Mouse (Mus musculus): ENCODE measurements around the gene Togaram1. TPM values are rescaled to one million over a fixed set of nuclear protein-coding genes. Genes with fewer than 3 reads are reported as not detected.

Togaram1 gene
- polyA plus RNA-seq, 1 experiment from 2014 or later: 6.5 TPM

GRCm38 (mm10) chr12:64972063-64972462 is 6.5 kb downstream of the Togaram1 start:
- Histone ChIP-seq H3K4me3 (replicated peaks) (no peak overlapping the region), H3K4me2 (peak overlapping the region; percentile 13; the same call in 1 of the 2 replicates), H3K9me3 (replicated peaks) (no peaks in the 10 kb centered on the region), H3K27ac (replicated peaks) (no peak overlapping the region), H3K27me3 (no peaks in the 10 kb centered on the region), H3K36me3 (replicated peaks) (no peaks in the 10 kb centered on the region), H3K4me1 (replicated peaks) (peaks cover 38% of the 10 kb centered on the region), H3K9ac (no peak overlapping the region)
- WGBS (ENCODE audit: insufficient replicate concordance): 44% methylated on average over 6 of the region's 6 CpGs
- no peak for ATAC-seq (ENCODE audit: insufficient read depth)

GRCm38 (mm10) chr12:64975558-64975957 is 10.0 kb downstream of the Togaram1 start:
- Histone ChIP-seq H3K4me3 (replicated peaks) (no peak overlapping the region), H3K4me2 (no peak overlapping the region; the same call in 1 of the 2 replicates), H3K9ac (no peak overlapping the region), H3K36me3 (replicated peaks) (peaks cover 27% of the 10 kb centered on the region), H3K27me3 (no peaks in the 10 kb centered on the region), H3K27ac (replicated peaks) (no peak overlapping the region), H3K4me1 (replicated peaks) (peaks cover 17% of the 10 kb centered on the region), H3K9me3 (replicated peaks) (no peaks in the 10 kb centered on the region)
- 22% methylated on average over 6 of the region's 6 CpGs for WGBS (ENCODE audit: insufficient replicate concordance)
- no peak for ATAC-seq (ENCODE audit: insufficient read depth)

- H3K4me1 ChIP-seq (replicated peaks): peaks cover 15% of the 10 kb centered on the region
- H3K4me2 ChIP-seq: no peak overlapping the region
- no peak overlapping the region for H3K9ac ChIP-seq
- H3K27ac ChIP-seq (replicated peaks): no peak overlapping the region
- peaks cover 29% of the 10 kb centered on the region for H3K36me3 ChIP-seq (replicated peaks)
- no peaks in the 10 kb centered on the region for H3K9me3 ChIP-seq (replicated peaks)
- no peak overlapping the region for H3K4me3 ChIP-seq (replicated peaks)
- no peaks in the 10 kb centered on the region for H3K27me3 ChIP-seq
- no peak for ATAC-seq (ENCODE audit: insufficient read depth)
- WGBS (ENCODE audit: insufficient replicate concordance): 15% methylated on average over 1 of the region's 1 CpGs
These were observed 10.6 kb downstream of the Togaram1 start for GRCm38 (mm10) chr12:64976191-64976590.

DNA sequence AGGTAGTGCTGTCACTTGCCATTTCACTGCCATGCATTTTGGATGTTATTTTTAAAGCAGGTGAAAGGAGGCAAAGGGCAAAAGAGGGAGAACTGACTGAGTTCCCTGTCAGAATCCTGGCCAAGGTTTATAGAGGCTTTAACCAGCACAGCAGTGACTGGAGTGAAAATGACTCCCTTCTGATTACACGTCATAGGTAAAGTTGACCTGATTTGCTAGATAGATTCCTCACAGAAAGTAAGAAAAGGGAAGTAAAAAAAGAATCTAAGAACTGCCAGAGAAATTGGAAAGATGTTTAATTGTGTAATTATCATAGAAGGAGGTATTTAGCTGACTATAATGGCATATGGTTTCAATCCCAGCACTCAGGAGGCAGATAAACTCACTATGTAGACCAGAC is 11.9 kb downstream of the Togaram1 start:
- no peak overlapping the region for H3K4me3 ChIP-seq (replicated peaks)
- H3K27me3 ChIP-seq: no peaks in the 10 kb centered on the region
- H3K36me3 ChIP-seq (replicated peaks): peaks cover 31% of the 10 kb centered on the region
- WGBS (ENCODE audit: insufficient replicate concordance): 66% methylated on average over 1 of the region's 1 CpGs
- no peaks in the 10 kb centered on the region for H3K9me3 ChIP-seq (replicated peaks)
- H3K27ac ChIP-seq (replicated peaks): no peak overlapping the region
- H3K9ac ChIP-seq: no peak overlapping the region
- H3K4me2 ChIP-seq: no peak overlapping the region
- H3K4me1 ChIP-seq (replicated peaks): peaks cover 10% of the 10 kb centered on the region; the same call in 1 of the 2 replicates
- no peak for ATAC-seq (ENCODE audit: insufficient read depth)

- Histone ChIP-seq H3K9me3 (replicated peaks) (no peaks in the 10 kb centered on the region), H3K9ac (no peak overlapping the region), H3K27ac (replicated peaks) (no peak overlapping the region), H3K36me3 (replicated peaks) (peaks cover 50% of the 10 kb centered on the region), H3K27me3 (no peaks in the 10 kb centered on the region), H3K4me1 (replicated peaks) (no peaks in the 10 kb centered on the region), H3K4me3 (replicated peaks) (no peak overlapping the region), H3K4me2 (no peak overlapping the region)
- 66% methylated on average over 3 of the region's 3 CpGs for WGBS (ENCODE audit: insufficient replicate concordance)
- no peak for ATAC-seq (ENCODE audit: insufficient read depth)
These were observed 42.1 kb downstream of the Togaram1 start for GRCm38 (mm10) chr12:65007725-65008124.

DNA sequence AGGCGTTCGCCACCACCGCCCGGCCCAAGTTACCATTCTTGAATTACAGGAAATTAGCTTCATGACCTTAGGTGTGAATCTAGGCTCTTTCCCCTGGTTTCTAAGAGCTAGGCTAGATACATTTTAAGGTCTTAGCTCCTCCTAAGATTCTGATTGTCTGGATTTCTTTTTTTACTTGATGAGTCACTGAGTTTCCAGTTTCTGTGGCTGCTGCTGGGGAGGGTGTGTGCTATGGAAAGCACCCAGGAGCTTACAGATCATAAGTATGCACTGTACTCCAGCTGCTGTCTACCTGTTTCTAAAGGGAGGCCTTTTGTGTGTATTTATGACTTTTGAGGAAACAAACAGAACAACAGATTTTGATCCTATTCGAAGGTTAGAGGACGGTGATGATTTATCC is 57.2 kb downstream of the Togaram1 start:
- Histone ChIP-seq H3K9ac (no peak overlapping the region), H3K9me3 (replicated peaks) (no peaks in the 10 kb centered on the region), H3K36me3 (replicated peaks) (peaks cover 14% of the 10 kb centered on the region; the same call in 1 of the 2 replicates), H3K27me3 (no peaks in the 10 kb centered on the region), H3K4me3 (replicated peaks) (no peak overlapping the region), H3K4me2 (no peak overlapping the region), H3K27ac (replicated peaks) (no peak overlapping the region), H3K4me1 (replicated peaks) (no peaks in the 10 kb centered on the region)
- 94% methylated on average over 6 of the region's 6 CpGs for WGBS (ENCODE audit: insufficient replicate concordance)
- ATAC-seq (ENCODE audit: insufficient read depth): no peak

GRCm38 (mm10) chr12:65035839-65036189 is 70.2 kb downstream of the Togaram1 start:
- peak overlapping the region; percentile 97 for H3K4me3 ChIP-seq (replicated peaks)
- no peaks in the 10 kb centered on the region for H3K27me3 ChIP-seq
- peak overlapping the region; percentile 72 for H3K4me2 ChIP-seq
- peaks cover 27% of the 10 kb centered on the region for H3K4me1 ChIP-seq (replicated peaks)
- WGBS (ENCODE audit: insufficient replicate concordance): 43% methylated on average over 8 of the region's 8 CpGs
- peak; percentile 3; the same call in 1 of the 2 replicates for ATAC-seq (ENCODE audit: insufficient read depth)
- no peak overlapping the region for H3K27ac ChIP-seq (replicated peaks)
- H3K36me3 ChIP-seq (replicated peaks): no peaks in the 10 kb centered on the region
- peak overlapping the region; percentile 95; the same call in 1 of the 2 replicates for H3K9ac ChIP-seq
- H3K9me3 ChIP-seq (replicated peaks): no peaks in the 10 kb centered on the region

GRCm38 (mm10) chr12:65036190-65036870 is 70.7 kb downstream of the Togaram1 start, which contains the start of gene Prpf39:
Gene Prpf39 (plus strand): TSS chr12:65036333.
- WGBS (ENCODE audit: insufficient replicate concordance): under 1% methylated on average over 64 of the region's 65 CpGs
- Histone ChIP-seq H3K9ac (peak within 1 kb of the TSS; percentile 95), H3K4me2 (peak within 1 kb of the TSS; percentile 72), H3K4me1 (replicated peaks) (peaks cover 27% of the 10 kb centered on the region), H3K27ac (replicated peaks) (peak within 1 kb of the TSS; percentile 94), H3K4me3 (replicated peaks) (peak within 1 kb of the TSS; percentile 97), H3K36me3 (replicated peaks) (no peaks in the 10 kb centered on the region), H3K9me3 (replicated peaks) (no peaks in the 10 kb centered on the region), H3K27me3 (no peaks in the 10 kb centered on the region)
- ATAC-seq (ENCODE audit: insufficient read depth): peak; percentile 91

DNA sequence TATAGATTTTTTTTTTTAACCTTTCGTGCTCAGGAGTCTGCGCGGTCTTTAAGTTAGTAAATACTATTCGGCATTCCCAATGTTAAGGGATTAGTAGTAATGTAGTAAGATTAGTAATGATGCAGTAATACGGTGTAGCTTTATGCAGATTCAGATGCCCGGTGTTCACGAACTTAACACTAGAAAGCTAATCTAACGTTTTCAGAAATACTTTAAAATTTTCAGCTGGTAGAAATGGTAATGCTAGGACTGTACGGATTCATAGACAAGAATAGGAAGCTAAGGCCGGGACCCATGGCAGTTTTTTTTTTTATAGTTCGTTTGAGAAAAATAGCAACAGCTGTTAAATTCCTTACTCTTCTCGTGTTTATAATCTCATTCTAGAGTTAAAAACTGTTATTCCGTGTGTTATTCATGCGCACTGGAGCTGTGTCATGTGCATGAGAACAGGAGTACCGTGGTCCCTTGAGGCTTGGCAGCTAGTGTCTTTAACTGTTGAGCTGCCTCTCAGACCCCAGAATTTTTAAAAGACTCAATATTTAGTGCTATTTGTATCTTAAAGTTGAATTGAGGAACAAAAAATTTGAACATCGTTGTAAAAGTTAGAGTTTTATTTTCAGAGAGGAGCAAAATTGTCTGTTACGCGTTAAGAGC is 71.4 kb downstream of the Togaram1 start:
- peak overlapping the region; percentile 95 for H3K9ac ChIP-seq
- ATAC-seq (ENCODE audit: insufficient read depth): 0 out of 2 replicates have a peak, but pooled peaks have one; percentile 3
- peak overlapping the region; percentile 94 for H3K27ac ChIP-seq (replicated peaks)
- peaks cover 3% of the 10 kb centered on the region; the same call in 1 of the 2 replicates for H3K36me3 ChIP-seq (replicated peaks)
- peak overlapping the region; percentile 97 for H3K4me3 ChIP-seq (replicated peaks)
- H3K4me2 ChIP-seq: peak overlapping the region; percentile 72
- H3K4me1 ChIP-seq (replicated peaks): peaks cover 27% of the 10 kb centered on the region
- H3K27me3 ChIP-seq: no peaks in the 10 kb centered on the region
- no peaks in the 10 kb centered on the region for H3K9me3 ChIP-seq (replicated peaks)
- 8% methylated on average over 18 of the region's 18 CpGs for WGBS (ENCODE audit: insufficient replicate concordance)

GRCm38 (mm10) chr12:65037546-65037937 is 71.9 kb downstream of the Togaram1 start:
- Histone ChIP-seq H3K4me2 (peak overlapping the region; percentile 72), H3K9ac (peak overlapping the region; percentile 95), H3K27me3 (no peaks in the 10 kb centered on the region), H3K4me3 (replicated peaks) (peak overlapping the region; percentile 97), H3K9me3 (replicated peaks) (no peaks in the 10 kb centered on the region), H3K27ac (replicated peaks) (no peak overlapping the region), H3K4me1 (replicated peaks) (peaks cover 27% of the 10 kb centered on the region), H3K36me3 (replicated peaks) (peaks cover 8% of the 10 kb centered on the region; the same call in 1 of the 2 replicates)
- ATAC-seq (ENCODE audit: insufficient read depth): no peak
- WGBS (ENCODE audit: insufficient replicate concordance): 10% methylated on average over 4 of the region's 4 CpGs

DNA sequence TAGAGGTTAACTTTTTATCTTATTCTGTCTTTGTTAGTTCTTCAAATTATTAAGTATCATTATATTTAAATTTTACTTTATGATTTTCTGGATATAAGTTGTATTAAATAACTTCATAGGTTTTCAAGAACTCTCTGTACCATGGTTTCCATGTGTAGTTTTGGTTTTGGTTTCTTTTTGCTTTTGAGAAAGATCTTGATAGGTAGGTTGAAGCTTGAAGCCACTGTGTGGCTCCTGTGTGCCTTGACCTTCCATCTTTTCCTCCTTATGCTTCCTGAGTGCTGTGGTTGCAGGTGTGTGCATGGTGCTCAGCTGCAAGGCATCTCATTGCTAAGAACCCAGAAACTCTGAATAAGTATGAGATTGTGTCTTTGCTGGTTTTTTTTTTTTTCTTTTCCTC is 83.2 kb downstream of the Togaram1 start:
- ATAC-seq (ENCODE audit: insufficient read depth): no peak
- H3K36me3 ChIP-seq (replicated peaks): peaks cover 41% of the 10 kb centered on the region
- no peak overlapping the region for H3K27ac ChIP-seq (replicated peaks)
- no peaks in the 10 kb centered on the region for H3K4me1 ChIP-seq (replicated peaks)
- H3K4me2 ChIP-seq: no peak overlapping the region
- no peaks in the 10 kb centered on the region for H3K9me3 ChIP-seq (replicated peaks)
- H3K27me3 ChIP-seq: no peaks in the 10 kb centered on the region
- H3K4me3 ChIP-seq (replicated peaks): no peak overlapping the region
- no peak overlapping the region for H3K9ac ChIP-seq
